Mouse (Mus musculus): ENCODE measurements around the gene Ccdc163. TPM values are rescaled to one million over a fixed set of nuclear protein-coding genes. Genes with fewer than 3 reads are reported as not detected.
A peak's percentile ranks its signal among the peaks of the same experiment; 100 is the strongest.

Gene Ccdc163
- total RNA-seq, 2 experiments from 2014 or later, result 17.6 to 56.1 TPM

GRCm38 (mm10) chr4:116698693-116699342, 9.5 kb upstream of the Ccdc163 start:
- ATAC-seq (replicated peaks; ENCODE audit: poor library complexity), result peak; percentile 46

DNA sequence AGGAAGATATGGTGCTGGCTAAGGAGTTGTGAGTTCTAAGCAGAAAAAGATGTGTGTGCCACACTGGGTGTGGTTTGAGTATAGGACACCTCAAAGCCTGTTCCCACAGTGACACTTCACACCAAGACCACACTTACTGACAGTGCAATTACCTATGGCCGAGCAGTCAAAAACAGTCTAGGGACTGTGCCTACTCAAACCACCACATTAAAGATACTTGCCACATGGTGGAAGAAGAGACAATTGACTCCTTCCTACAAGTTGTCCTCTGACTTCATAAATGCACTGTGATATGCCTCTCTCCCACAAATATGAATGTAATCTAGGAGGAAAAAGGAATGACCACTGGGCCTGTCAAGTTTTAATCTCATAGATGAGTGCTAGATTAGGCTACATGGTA, 7.3 kb upstream of the Ccdc163 start:
- no peak for ATAC-seq (replicated peaks; ENCODE audit: poor library complexity)

DNA sequence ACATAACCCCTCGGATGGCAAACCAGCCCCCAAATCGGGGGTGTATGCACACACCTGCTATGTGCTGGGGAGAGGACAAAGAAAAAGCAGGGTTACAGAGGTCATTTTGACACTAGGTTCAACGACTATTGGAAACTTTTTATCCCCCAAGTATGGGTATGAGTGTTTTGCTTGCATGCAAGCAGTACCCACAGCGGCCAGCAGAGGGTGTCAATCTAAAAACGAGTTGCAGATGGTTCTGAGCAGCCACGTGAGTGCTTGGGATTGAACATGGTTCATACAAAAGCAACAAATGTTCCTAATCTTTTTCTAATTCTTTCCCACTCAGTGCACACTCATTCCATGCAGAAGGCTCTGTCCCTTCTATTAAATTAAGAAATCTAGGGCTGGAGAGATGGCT, 4.5 kb upstream of the Ccdc163 start:
- ATAC-seq (replicated peaks; ENCODE audit: poor library complexity), result peak; percentile 52

DNA sequence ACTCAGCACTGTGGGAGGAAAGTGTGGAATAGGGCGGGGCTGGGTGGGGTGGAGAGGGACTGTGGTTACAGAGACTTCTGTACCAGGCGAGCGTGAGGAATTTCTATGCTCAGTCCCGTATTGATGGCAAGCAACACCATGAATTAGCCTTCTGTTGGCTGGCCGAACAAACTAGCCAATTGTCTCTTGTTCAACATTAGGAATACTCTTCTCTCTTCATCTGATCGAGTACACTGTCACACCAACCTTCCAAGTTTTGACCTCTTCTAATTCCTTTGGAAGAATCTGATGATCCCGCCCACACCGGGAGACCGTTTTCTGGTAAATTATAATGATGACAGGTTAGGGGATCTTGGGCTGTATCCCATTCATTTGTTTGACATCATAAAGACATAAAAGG, 643 bp upstream of the Ccdc163 start:
- ATAC-seq (replicated peaks; ENCODE audit: poor library complexity), result no peak

- 0 out of 2 replicates have a peak, but pooled peaks have one; percentile 24 for ATAC-seq (replicated peaks; ENCODE audit: poor library complexity)
Observed at GRCm38 (mm10) chr4:116708791-116709390, 582 bp downstream of the Ccdc163 start.

GRCm38 (mm10) chr4:116710154-116710553, 1.8 kb downstream of the Ccdc163 start:
- ATAC-seq (replicated peaks; ENCODE audit: poor library complexity), result no peak

GRCm38 (mm10) chr4:116712536-116712935, 4.2 kb downstream of the Ccdc163 start:
- no peak for ATAC-seq (replicated peaks; ENCODE audit: poor library complexity)

DNA sequence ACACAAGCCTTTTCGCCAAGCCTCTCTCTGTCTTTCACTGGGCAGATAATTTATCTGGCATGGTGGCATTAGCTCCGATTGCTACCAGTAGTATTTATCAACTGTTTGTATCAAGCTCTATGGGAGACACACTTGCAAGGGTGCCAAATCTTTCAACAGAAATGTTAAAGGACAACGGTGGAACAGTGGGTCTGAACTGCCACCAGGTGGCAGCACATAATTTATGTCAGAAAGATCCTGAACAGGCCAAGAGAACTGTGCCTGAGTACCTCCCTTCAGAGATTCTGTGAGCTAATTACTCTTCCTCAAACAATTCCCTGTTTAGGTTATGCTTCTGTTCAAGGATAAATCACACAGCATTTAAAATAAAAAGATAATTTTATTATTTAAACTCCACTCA, 11.1 kb downstream of the Ccdc163 start:
- peak; percentile 62 for ATAC-seq (replicated peaks; ENCODE audit: poor library complexity)

- peak; percentile 92 for ATAC-seq (replicated peaks; ENCODE audit: poor library complexity)
Observed at GRCm38 (mm10) chr4:116720343-116721097, 12.2 kb downstream of the Ccdc163 start, which contains the start of gene Tesk2. Tesk2 (plus strand) TSS chr4:116720948.

- no peak for ATAC-seq (replicated peaks; ENCODE audit: poor library complexity)
Observed at GRCm38 (mm10) chr4:116721098-116721628, 12.9 kb downstream of the Ccdc163 start.

DNA sequence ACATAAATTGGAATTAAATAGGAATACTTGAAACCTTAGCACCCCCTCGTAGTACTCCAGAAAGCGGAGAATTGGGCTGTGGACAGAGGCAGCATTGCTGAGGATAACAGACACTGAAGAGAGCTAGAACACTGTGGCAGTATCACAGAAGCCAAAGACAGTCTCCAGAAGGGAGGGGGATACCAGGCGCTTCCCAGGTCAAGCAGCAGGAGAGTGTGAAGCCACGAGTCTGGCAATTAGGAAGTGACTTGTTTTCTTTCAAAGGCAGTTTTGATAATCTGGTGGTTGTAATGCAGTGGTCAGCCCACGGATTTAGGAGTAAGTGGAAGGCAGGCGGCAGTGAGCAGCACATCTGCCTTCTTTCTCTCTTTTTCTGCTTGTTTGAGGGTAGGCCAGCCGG, 13.9 kb downstream of the Ccdc163 start:
- ATAC-seq (replicated peaks; ENCODE audit: poor library complexity), result no peak

DNA sequence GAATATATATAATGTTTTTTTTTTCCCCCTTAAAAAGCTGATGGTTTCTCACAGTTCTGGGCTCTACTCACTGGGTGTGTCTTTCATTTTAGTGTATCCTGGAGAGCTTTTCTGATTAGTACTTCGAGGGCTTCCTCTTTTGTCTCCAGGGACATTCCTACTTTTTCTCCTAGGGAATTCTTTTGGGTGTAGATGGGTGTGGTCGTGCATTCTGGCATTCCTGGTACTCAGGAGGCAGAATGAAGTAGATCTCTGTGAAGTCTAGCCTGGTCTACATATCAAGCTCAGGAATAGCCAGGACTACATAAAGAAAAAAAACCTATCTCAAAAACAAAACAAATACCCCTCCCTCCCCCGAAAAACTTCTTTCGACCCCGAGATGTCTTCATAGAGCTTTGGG, 17.1 kb downstream of the Ccdc163 start:
- ATAC-seq (replicated peaks; ENCODE audit: poor library complexity), result no peak

DNA sequence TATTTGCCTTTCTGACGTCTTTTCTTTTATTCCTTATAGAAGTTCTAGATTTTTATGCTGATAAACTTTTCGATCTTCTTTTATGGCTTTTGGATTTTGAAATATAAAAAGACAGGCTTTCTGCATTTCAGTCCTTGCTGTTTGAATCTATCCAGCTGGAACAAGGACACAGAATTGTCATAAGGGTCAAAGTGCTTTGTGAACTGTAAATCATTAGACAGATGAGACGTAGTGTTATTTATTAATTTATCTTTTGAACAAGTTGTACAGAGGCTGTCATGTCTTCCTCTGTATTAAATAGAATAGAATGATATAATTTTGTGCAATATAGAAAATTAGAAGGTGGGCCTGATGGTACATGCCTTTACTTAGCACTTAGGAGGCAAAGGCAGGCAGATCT, 19.1 kb downstream of the Ccdc163 start:
- ATAC-seq (replicated peaks; ENCODE audit: poor library complexity), result no peak

GRCm38 (mm10) chr4:116729532-116729931, 21.2 kb downstream of the Ccdc163 start:
- no peak for ATAC-seq (replicated peaks; ENCODE audit: poor library complexity)

DNA sequence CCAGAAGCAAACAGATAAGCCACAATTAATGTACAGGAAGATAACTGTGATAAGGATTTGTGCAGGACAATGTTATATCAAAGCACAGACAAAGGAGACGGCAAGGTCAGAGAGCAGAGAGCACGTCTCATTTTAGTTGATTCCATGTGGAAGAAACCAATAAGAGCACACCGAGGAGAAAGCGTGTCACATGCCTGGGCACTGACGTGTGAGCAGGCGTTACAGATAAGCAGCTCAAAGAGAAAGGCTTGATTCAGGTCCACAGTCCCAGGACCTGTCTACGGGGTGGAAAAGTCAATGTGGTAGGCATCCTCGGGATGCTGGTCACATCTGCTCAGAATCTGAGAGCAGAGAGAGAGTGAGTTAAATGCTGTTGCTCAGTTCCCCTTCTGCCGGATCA, 22.8 kb downstream of the Ccdc163 start:
- no peak for ATAC-seq (replicated peaks; ENCODE audit: poor library complexity)

- ATAC-seq (replicated peaks; ENCODE audit: poor library complexity), result no peak
Observed at GRCm38 (mm10) chr4:116732355-116732754, 24.0 kb downstream of the Ccdc163 start.

- no peak for ATAC-seq (replicated peaks; ENCODE audit: poor library complexity)
Observed at GRCm38 (mm10) chr4:116734996-116735395, 26.7 kb downstream of the Ccdc163 start.

DNA sequence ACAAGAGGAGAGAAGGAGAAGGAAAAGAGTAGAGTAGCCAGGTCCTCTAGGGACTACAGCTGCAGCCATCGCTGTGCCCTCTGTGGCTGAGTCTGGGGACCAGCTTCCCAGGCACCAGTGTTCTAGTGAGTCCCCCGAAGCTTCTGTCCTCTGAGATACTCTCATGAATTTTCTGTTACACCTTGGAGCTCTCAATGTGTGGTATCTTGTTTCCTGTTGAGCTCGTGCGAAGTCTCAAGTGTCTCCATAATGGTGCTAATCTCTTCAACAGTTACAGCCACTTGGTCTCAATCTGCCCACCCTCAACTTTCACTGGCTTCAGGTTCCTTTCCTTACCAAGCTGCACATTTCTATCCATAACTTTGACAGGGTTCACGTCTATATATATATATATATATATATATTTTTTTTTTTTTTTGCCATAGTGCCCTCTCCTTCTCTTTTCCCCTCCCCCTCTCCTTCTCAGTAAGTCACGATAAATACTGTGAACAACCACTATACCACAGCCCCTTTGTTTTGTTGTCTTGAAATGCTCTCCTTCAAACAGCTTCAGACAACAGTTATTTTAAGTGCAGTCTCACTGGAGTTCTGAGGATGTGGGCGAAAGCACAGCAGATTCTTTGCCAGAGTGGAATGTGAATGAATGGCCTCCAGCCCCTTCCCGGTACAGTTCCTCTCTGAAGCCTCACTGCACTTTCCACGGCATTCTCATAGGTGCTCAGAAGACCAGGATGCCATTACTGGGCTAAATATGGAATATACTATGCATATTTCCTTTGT, 30.9 kb downstream of the Ccdc163 start:
- ATAC-seq (replicated peaks; ENCODE audit: poor library complexity), result peak; percentile 60

DNA sequence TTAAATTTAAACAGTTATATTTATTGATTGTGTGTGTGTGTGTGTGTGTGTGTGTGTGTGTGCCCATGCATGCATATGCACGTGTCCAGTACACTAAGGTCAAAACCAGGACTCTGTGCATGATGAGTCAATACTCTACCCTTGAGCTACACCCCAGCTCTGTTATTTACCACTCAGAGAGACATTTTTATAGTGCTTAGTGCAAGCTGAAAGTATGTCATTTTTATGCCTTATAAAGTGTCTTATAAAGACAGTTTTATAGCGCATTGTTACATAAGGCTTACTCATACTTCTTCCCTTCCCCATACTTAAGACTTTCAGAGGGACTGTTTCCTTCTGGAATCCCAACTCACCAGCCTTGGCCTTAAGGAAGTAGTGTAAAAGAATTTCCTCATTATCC, 41.4 kb downstream of the Ccdc163 start:
- ATAC-seq (replicated peaks; ENCODE audit: poor library complexity), result no peak

- ATAC-seq (replicated peaks; ENCODE audit: poor library complexity), result no peak
Observed at GRCm38 (mm10) chr4:116761914-116762313, 53.6 kb downstream of the Ccdc163 start.

- no peak for ATAC-seq (replicated peaks; ENCODE audit: poor library complexity)
Observed at GRCm38 (mm10) chr4:116764001-116764400, 55.7 kb downstream of the Ccdc163 start.
